Mouse (Mus musculus) G1E (cell line): Measurements from ENCODE around the gene Wfdc5. TPM values are rescaled to one million over a fixed set of nuclear protein-coding genes. Genes with fewer than 3 reads are reported as not detected.

ENCODE experiments used
- ATAC-seq: 2 replicates; pipeline ENCODE4 v1.8.0; 2016; ENCODE audit warnings: mild to moderate bottlenecking; ENCODE audit not compliant: insufficient number of reproducible peaks, poor library complexity, low FRiP score, severe bottlenecking; ENCODE audit errors: extremely low read depth
- DNase-seq: peaks from one replicate; pipeline ENCODE4 v3.0.0; 2012; ENCODE audit warnings: low spot score
- H3K27me3 ChIP-seq: 2 replicates; pipeline ENCODE4 v1.6.1; 2012; ENCODE audit warnings: mild to moderate bottlenecking, low read length, inconsistent platforms; ENCODE audit not compliant: insufficient read depth
- H3K36me3 ChIP-seq: replicated peaks from 2 replicates; pipeline ENCODE3; 2012; ENCODE audit warnings: mild to moderate bottlenecking, inconsistent platforms
- H3K4me1 ChIP-seq: 2 replicates; pipeline ENCODE4 v1.6.1; 2012; ENCODE audit warnings: low read depth, low read length, inconsistent platforms, mixed read lengths; ENCODE audit not compliant: insufficient read depth
- H3K4me3 ChIP-seq: 2 replicates; pipeline ENCODE4 v1.5.1; 2012; ENCODE audit warnings: low read depth, mild to moderate bottlenecking, inconsistent platforms, low read length, moderate library complexity, mixed read lengths
- H3K9me3 ChIP-seq: replicated peaks from 2 replicates; pipeline ENCODE4 v1.6.1; 2012; ENCODE audit warnings: inconsistent platforms
- CTCF ChIP-seq: IDR thresholded peaks from 2 replicates; pipeline ENCODE4 v1.5.1; 2012; ENCODE audit warnings: low read depth, low read length, inconsistent platforms, mixed read lengths
- GATA1 ChIP-seq: IDR thresholded peaks from 2 replicates; pipeline ENCODE4 v1.6.1; 2012; ENCODE audit warnings: borderline replicate concordance, low read length, inconsistent platforms, mixed read lengths
- GATA2 ChIP-seq: IDR thresholded peaks from 2 replicates; pipeline ENCODE4 v1.6.1; 2012; ENCODE audit warnings: low read depth, low read length, inconsistent platforms, borderline replicate concordance
- POLR2AphosphoS5 ChIP-seq: IDR thresholded peaks from 2 replicates; pipeline ENCODE4 v1.6.1; 2012; ENCODE audit warnings: low read depth, low read length, inconsistent platforms; ENCODE audit not compliant: insufficient replicate concordance
- TAL1 ChIP-seq: conservative IDR thresholded peaks from 2 replicates; pipeline ENCODE4 v1.6.1; 2012; ENCODE audit warnings: low read depth, low read length, inconsistent platforms, mixed read lengths
- polyA plus RNA-seq: library from polyadenylated mRNA; stranded (reverse); fragments of >175 nt; gene quantifications from 2 replicates; pipeline ENCODE4 v1.2.3, GENCODE M21; 2012
- total RNA-seq, 2 experiments: library from RNA; stranded (forward) in 1 of 2; stranded (reverse) in 1 of 2; fragments of 200-1000 nt in 1 of 2; fragments of >200 nt in 1 of 2; fragmentation: Nextera tagmentation in 1 of 2; gene quantifications; 2 replicates each; pipeline ENCODE4 v1.2.3; 2014 to 2017

Gene Wfdc5
- total and polyA plus RNA-seq, 3 experiments: 0.33 TPM; not detected in 2

DNA sequence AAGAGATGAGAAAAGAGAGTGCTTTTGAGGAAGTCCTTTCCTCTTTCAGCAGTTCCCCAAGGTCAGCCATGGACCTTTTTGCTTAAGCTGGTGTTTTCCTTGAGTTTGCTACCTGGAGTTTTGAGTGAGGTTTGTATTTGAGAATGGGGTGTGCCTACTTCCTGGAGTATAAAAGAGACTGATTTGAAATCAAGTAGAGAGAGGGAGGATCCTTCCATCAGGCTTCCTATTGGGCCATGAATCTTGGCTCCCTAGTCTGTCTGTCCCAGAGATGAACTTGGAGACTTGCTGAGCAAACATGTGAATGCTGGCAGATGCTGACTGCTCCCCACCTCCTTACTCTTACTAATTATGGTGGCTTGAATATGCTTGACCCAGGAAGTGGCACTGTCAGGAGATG, 9.7 kb upstream of the Wfdc5 start:
- TF ChIP-seq POLR2AphosphoS5: no peak
- no peak for TF ChIP-seq CTCF
- TF ChIP-seq TAL1: no peak
- no peak for TF ChIP-seq GATA2
- no peak for TF ChIP-seq GATA1
- Histone ChIP-seq H3K9me3 (no peaks in the 10 kb centered on the region), H3K36me3 (no peaks in the 10 kb centered on the region), H3K4me3 (no peak overlapping the region), H3K27me3 (peaks cover 3% of the 10 kb centered on the region; the same call in 1 of the 2 replicates), H3K4me1 (peaks cover 4% of the 10 kb centered on the region)
- ATAC-seq (no peak), DNase-seq (no peak)

DNA sequence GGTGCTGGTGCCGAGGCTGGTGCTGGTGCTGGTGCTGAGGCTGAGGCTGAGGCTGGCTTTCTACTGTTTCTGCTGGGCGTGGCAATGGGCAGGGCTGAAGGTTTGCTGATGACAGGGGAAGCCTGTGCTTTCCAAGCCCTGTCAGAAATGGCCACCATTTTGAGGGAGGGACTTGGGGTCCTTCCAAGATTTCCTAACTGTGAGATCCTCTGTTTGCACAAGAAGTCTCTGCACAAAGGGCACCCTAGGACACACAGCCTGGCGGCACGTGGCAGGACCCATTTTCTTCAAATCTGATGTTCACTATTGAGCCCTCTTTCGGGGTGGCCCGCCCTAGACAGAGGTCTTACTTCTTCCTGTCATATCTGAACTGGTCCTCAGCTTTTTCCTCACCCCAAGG, 8.0 kb upstream of the Wfdc5 start, which contains the start of gene Wfdc12:
Gene Wfdc12 (minus strand): TSS at position 33 of the 400 bp plus-strand sequence.
- peaks cover 3% of the 10 kb centered on the region; the same call in 1 of the 2 replicates for H3K27me3 ChIP-seq
- TF ChIP-seq GATA2 (no peak), TAL1 (no peak), CTCF (no peak), GATA1 (no peak), POLR2AphosphoS5 (no peak)
- ATAC-seq (no peak), DNase-seq (no peak)
- H3K9me3 ChIP-seq: no peaks in the 10 kb centered on the region
- no peaks in the 10 kb centered on the region for H3K4me1 ChIP-seq
- H3K4me3 ChIP-seq: no peak within 1 kb of the TSS
- no peaks in the 10 kb centered on the region for H3K36me3 ChIP-seq

DNA sequence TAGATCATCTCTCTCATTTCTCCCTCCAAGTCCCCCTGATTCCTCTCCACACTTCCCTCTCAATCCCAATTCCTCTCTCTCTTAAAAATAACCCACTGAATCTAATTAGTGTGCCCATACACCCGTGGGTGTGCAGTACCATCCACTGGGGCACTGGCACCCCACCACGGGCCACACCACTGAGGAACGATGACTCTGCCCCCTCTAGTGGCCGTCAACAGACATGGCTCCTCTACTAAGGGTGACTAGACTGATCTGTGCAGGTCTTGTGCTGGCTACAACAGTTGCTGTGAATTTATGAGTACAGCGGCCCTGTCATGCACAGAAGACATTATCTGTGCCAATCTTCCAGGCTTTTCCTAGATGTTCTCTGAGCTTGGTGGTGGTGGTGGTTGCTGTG, 6.2 kb upstream of the Wfdc5 start:
- no peak for TF ChIP-seq GATA2
- no peak for TF ChIP-seq TAL1
- TF ChIP-seq CTCF: no peak
- no peak for TF ChIP-seq POLR2AphosphoS5
- no peak for TF ChIP-seq GATA1
- DNase-seq (no peak), ATAC-seq (no peak)

DNA sequence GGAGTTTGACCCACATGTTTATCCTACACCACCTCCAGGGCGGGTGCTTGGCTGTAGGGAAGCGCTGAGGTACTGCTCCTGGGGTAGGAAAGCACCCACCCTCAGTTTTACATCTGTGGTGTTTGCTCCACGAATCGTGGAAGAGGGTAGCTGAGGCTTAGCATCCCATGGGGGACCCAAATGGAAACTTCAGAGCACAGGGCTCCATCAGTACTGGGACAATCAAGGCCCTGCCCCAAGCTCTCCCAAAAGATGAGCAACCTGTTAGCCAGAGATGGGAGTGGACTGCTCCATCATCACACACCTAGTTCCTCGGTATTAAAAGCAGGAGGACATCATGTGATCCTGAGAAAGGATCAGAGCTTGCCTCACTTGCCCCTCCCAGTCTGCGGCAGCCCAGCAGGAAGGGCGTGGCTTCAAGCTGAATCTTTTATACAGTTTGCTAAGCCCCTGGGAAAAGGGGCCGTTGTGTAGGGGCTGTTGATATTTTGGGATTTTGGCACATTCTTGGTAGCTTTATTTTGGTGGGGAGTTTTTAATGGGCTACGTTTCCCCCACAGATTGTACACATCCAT, 1.7 kb upstream of the Wfdc5 start:
- TF ChIP-seq GATA1: no peak
- no peak for TF ChIP-seq TAL1
- TF ChIP-seq GATA2: no peak
- no peak for TF ChIP-seq POLR2AphosphoS5
- TF ChIP-seq CTCF: no peak
- Histone ChIP-seq H3K36me3 (no peaks in the 10 kb centered on the region), H3K27me3 (peaks cover 17% of the 10 kb centered on the region), H3K4me1 (no peaks in the 10 kb centered on the region), H3K9me3 (no peaks in the 10 kb centered on the region), H3K4me3 (no peak overlapping the region)
- DNase-seq (no peak), ATAC-seq (no peak)

More for the DNA sequence above, 6.2 kb upstream of the Wfdc5 start:
- Histone ChIP-seq H3K9me3 (no peaks in the 10 kb centered on the region), H3K27me3 (peaks cover 6% of the 10 kb centered on the region; the same call in 1 of the 2 replicates), H3K4me3 (no peak overlapping the region), H3K4me1 (no peaks in the 10 kb centered on the region), H3K36me3 (no peaks in the 10 kb centered on the region)

DNA sequence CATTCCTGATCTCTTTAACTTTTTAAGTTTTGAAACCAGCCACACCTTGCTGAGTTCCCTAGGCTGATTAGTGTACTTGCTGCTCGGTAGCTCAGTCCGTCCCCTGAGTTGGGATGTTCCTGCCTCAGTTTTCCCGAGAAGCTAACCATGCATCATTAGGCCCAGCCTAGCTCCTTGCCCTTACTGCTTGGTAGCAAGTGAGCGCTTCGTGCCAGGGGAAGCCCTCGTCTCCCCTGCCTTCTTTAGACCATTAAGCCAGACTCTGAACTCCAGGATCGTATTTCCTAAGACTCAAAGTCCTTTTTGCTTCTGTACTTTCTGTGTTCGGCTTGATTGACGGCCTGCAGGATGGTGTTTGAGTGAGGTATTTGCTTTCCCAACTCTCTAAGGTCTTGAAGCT, 798 bp upstream of the Wfdc5 start:
- ATAC-seq (no peak), DNase-seq (no peak)
- Histone ChIP-seq H3K36me3 (no peaks in the 10 kb centered on the region), H3K27me3 (peaks cover 22% of the 10 kb centered on the region), H3K4me1 (no peaks in the 10 kb centered on the region), H3K9me3 (no peaks in the 10 kb centered on the region), H3K4me3 (no peak overlapping the region)
- TF ChIP-seq TAL1 (no peak), GATA2 (no peak), CTCF (no peak), GATA1 (no peak), POLR2AphosphoS5 (no peak)

DNA sequence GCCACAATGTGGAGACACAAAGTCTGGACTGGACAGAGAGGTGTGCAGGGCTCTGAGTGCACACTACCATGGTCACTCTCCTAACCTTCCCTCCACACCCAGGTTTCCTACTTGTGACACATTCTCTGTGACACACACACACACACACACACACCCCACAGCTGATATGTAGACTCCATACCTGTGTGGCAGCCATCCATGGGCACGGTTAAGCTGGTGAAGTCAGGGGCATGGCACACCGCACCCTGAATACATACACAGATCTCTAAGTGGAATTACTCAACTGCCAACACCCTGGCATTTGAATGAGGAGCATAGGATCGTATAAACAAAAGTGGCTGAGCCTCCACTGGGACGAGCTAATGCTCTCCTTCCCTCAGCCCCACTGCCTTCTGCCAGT, 1.8 kb downstream of the Wfdc5 start:
- DNase-seq (no peak), ATAC-seq (no peak)
- Histone ChIP-seq H3K27me3 (peaks cover 22% of the 10 kb centered on the region), H3K36me3 (no peaks in the 10 kb centered on the region), H3K4me1 (no peaks in the 10 kb centered on the region), H3K4me3 (no peak overlapping the region), H3K9me3 (no peaks in the 10 kb centered on the region)
- TF ChIP-seq GATA2: no peak
- TF ChIP-seq POLR2AphosphoS5: no peak
- no peak for TF ChIP-seq TAL1
- no peak for TF ChIP-seq CTCF

DNA sequence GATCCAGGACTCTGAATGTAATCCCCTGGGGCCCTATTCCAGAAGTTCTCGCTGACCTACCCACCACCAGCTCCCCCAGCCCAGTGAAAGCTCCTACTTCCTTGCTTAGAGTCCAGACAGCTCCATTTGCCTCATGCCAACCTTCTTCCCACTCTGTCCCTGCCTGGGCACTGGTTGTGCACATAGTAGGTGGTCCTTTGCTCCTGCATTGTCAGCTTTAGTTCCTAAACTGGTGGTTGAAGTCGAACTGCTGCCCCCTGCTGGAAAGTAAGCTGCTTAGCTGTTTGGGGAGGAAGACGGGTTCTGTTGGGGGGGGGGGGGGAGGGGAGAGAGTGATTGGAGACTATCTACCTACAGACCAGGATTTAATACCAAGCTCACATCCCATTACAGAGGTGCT, 2.4 kb downstream of the Wfdc5 start:
- H3K4me3 ChIP-seq: no peak overlapping the region
- no peaks in the 10 kb centered on the region for H3K9me3 ChIP-seq
- H3K27me3 ChIP-seq: peaks cover 22% of the 10 kb centered on the region
- no peak for ATAC-seq
- DNase-seq: peak; percentile 25
- TF ChIP-seq TAL1 (no peak), POLR2AphosphoS5 (no peak), CTCF (0 out of 2 replicates have a peak, but pooled peaks have one; percentile 4)
- no peaks in the 10 kb centered on the region for H3K36me3 ChIP-seq
- H3K4me1 ChIP-seq: no peaks in the 10 kb centered on the region
